Mouse (Mus musculus) hindbrain, postnatal 0 days (tissue): ENCODE results near the gene Islr. TPM values are rescaled to one million over a fixed set of nuclear protein-coding genes. Genes with fewer than 3 reads are reported as not detected.
A peak's percentile ranks its signal among the peaks of the same experiment; 100 is the strongest.

Experiments used
- ATAC-seq: fragments of 200-750 bp; cut with Nextera tagmentation; 2 replicates; pipeline ENCODE4 v1.8.0; 2017; ENCODE audit warnings: mild to moderate bottlenecking, moderate TSS enrichment, moderate library complexity
- DNase-seq: peaks from one replicate; pipeline ENCODE4 v3.0.0-alpha.2; 2015; ENCODE audit warnings: low spot score
- H3K27ac ChIP-seq: fragments of 300-500 bp; sonication (generic); 2 replicates; pipeline ENCODE4 v1.5.1; 2014; ENCODE audit warnings: mild to moderate bottlenecking
- H3K27me3 ChIP-seq: fragments of 300-500 bp; sonication (generic); 2 replicates; pipeline ENCODE4 v1.6.1; 2014; ENCODE audit warnings: low read length, mixed read lengths; ENCODE audit not compliant: insufficient read depth
- H3K36me3 ChIP-seq: fragments of 300-500 bp; sonication (generic); 2 replicates; pipeline ENCODE4 v1.6.1; 2014; ENCODE audit warnings: low read length, mixed read lengths; ENCODE audit not compliant: insufficient read depth
- H3K4me1 ChIP-seq: fragments of 300-500 bp; sonication (generic); 2 replicates; pipeline ENCODE4 v1.6.1; 2014; ENCODE audit warnings: antibody characterized with exemption, low read length, mixed read lengths; ENCODE audit not compliant: insufficient read depth
- H3K4me2 ChIP-seq: fragments of 300-500 bp; sonication (generic); 2 replicates; pipeline ENCODE4 v1.6.1; 2014; ENCODE audit warnings: low read depth, mild to moderate bottlenecking, low read length, moderate library complexity, mixed read lengths
- H3K4me3 ChIP-seq: fragments of 300-500 bp; sonication (generic); 2 replicates; pipeline ENCODE4 v1.5.1; 2014; ENCODE audit warnings: low read length
- H3K9ac ChIP-seq: fragments of 300-500 bp; sonication (generic); replicated peaks from 2 replicates; pipeline ENCODE4 v1.6.1; 2014; ENCODE audit warnings: mild to moderate bottlenecking, low read length, moderate library complexity, mixed read lengths
- H3K9me3 ChIP-seq: fragments of 300-500 bp; sonication (generic); 2 replicates; pipeline ENCODE4 v1.6.1; 2016; ENCODE audit warnings: low read length, mixed read lengths
- CTCF ChIP-seq: IDR thresholded peaks from 2 replicates; pipeline ENCODE4 v1.5.1; 2016; ENCODE audit warnings: antibody characterized with exemption, control low read depth, low read depth
- WGBS: fragments of 180-500 bp; shearing (Covaris S2); extraction: QIAGEN DNeasy Blood & Tissue Kit; methylation state at CpG from one replicate; pipeline ENCODE4 v1.1.7; 2014; 5-methylcytosine and 5-hydroxymethylcytosine counted together
- polyA plus RNA-seq: library from polyadenylated mRNA; unstranded; fragments of >200 nt; fragmentation: Nextera tagmentation; extraction: Ambion mirVana; gene quantifications from 2 replicates; pipeline ENCODE4 v1.2.1, GENCODE M21; 2015
- total RNA-seq: library from RNA; depleted of rRNA; stranded (reverse); fragments of >200 nt; gene quantifications from 2 replicates; pipeline ENCODE4 v1.2.3, GENCODE M21; 2014

The Islr gene
- total and polyA plus RNA-seq, 2 experiments from 2014 or later = 33.5 to 72.8 TPM

- peak overlapping the region; percentile 41; the same call in 1 of the 2 replicates for H3K27ac ChIP-seq
- 81% methylated on average over 22 of the region's 22 CpGs for WGBS
- no peak for ATAC-seq
- no peak for DNase-seq
- H3K27me3 ChIP-seq = no peaks in the 10 kb centered on the region
- H3K4me1 ChIP-seq = peaks cover 11% of the 10 kb centered on the region; the same call in 1 of the 2 replicates
- no peaks in the 10 kb centered on the region for H3K9me3 ChIP-seq
- H3K4me3 ChIP-seq = no peak overlapping the region
- TF ChIP-seq CTCF = no peak
- H3K9ac ChIP-seq = no peak overlapping the region
- peak overlapping the region; percentile 23; the same call in 1 of the 2 replicates for H3K4me2 ChIP-seq
- H3K36me3 ChIP-seq = no peaks in the 10 kb centered on the region
Measured at GRCm38 (mm10) chr9:58156819-58157560, 47.1 kb downstream of the Islr start.

GRCm38 (mm10) chr9:58155366-58155765 lies 48.7 kb downstream of the Islr start:
- no peak overlapping the region for H3K4me2 ChIP-seq
- TF ChIP-seq CTCF = no peak
- DNase-seq (peak; percentile 78), ATAC-seq (no peak)
- H3K9ac ChIP-seq = no peak overlapping the region
- H3K4me3 ChIP-seq = no peak overlapping the region
- peaks cover 11% of the 10 kb centered on the region; the same call in 1 of the 2 replicates for H3K4me1 ChIP-seq
- 36% methylated on average over 3 of the region's 3 CpGs for WGBS
- H3K27ac ChIP-seq = no peak overlapping the region
- no peaks in the 10 kb centered on the region for H3K9me3 ChIP-seq
- H3K36me3 ChIP-seq = no peaks in the 10 kb centered on the region
- H3K27me3 ChIP-seq = no peaks in the 10 kb centered on the region

- no peaks in the 10 kb centered on the region for H3K36me3 ChIP-seq
- peak; percentile 30 for DNase-seq
- H3K4me2 ChIP-seq = no peak overlapping the region
- H3K4me1 ChIP-seq = peaks cover 11% of the 10 kb centered on the region; the same call in 1 of the 2 replicates
- H3K4me3 ChIP-seq = no peak overlapping the region
- H3K9ac ChIP-seq = no peak overlapping the region
- no peaks in the 10 kb centered on the region for H3K9me3 ChIP-seq
- TF ChIP-seq CTCF = no peak
- H3K27ac ChIP-seq = no peak overlapping the region
- no peaks in the 10 kb centered on the region for H3K27me3 ChIP-seq
- 63% methylated on average over 3 of the region's 3 CpGs for WGBS
- peak; percentile 61 for ATAC-seq
Measured at GRCm38 (mm10) chr9:58153095-58153494, 51.0 kb downstream of the Islr start.

- no peak overlapping the region for H3K27ac ChIP-seq
- H3K9ac ChIP-seq = no peak overlapping the region
- DNase-seq (no peak), ATAC-seq (no peak)
- H3K4me2 ChIP-seq = no peak overlapping the region
- TF ChIP-seq CTCF = no peak
- H3K4me1 ChIP-seq = peaks cover 12% of the 10 kb centered on the region; the same call in 1 of the 2 replicates
- H3K4me3 ChIP-seq = no peak overlapping the region
- H3K36me3 ChIP-seq = no peaks in the 10 kb centered on the region
- 72% methylated on average over 4 of the region's 4 CpGs for WGBS
- H3K9me3 ChIP-seq = no peaks in the 10 kb centered on the region
- H3K27me3 ChIP-seq = no peaks in the 10 kb centered on the region
Measured at GRCm38 (mm10) chr9:58150733-58151361, 53.3 kb downstream of the Islr start.

- Histone ChIP-seq H3K9ac (no peak overlapping the region), H3K27ac (no peak overlapping the region), H3K27me3 (no peaks in the 10 kb centered on the region), H3K4me1 (0 out of 2 replicates have a peak, but pooled peaks cover 5% of the 10 kb centered on the region), H3K4me2 (no peak overlapping the region), H3K36me3 (no peaks in the 10 kb centered on the region), H3K9me3 (no peaks in the 10 kb centered on the region), H3K4me3 (no peak overlapping the region)
- ATAC-seq (no peak), DNase-seq (no peak)
- 49% methylated on average over 2 of the region's 2 CpGs for WGBS
- no peak for TF ChIP-seq CTCF
Measured at GRCm38 (mm10) chr9:58148806-58149205, 55.3 kb downstream of the Islr start.

- no peak overlapping the region for H3K9ac ChIP-seq
- no peak overlapping the region for H3K27ac ChIP-seq
- no peaks in the 10 kb centered on the region for H3K9me3 ChIP-seq
- H3K4me3 ChIP-seq = no peak overlapping the region
- H3K4me1 ChIP-seq = 0 out of 2 replicates have a peak, but pooled peaks cover 5% of the 10 kb centered on the region
- ATAC-seq = no peak
- no peaks in the 10 kb centered on the region for H3K27me3 ChIP-seq
- TF ChIP-seq CTCF = no peak
- H3K36me3 ChIP-seq = no peaks in the 10 kb centered on the region
- no peak for DNase-seq
- H3K4me2 ChIP-seq = no peak overlapping the region
- 82% methylated on average over 5 of the region's 5 CpGs for WGBS
Measured at GRCm38 (mm10) chr9:58145417-58145816, 58.7 kb downstream of the Islr start.
